Mouse (Mus musculus) heart, adult 18-20 months (tissue): ENCODE data around the gene Wnk2. TPM values are rescaled to one million over a fixed set of nuclear protein-coding genes. Genes with fewer than 3 reads are reported as not detected.

Experiments used
- DNase-seq, 2 experiments: peaks; one replicate each; pipeline ENCODE4 v3.0.0; 2021 to 2022; ENCODE audit warnings: mixed read lengths in 1 of 2
- total RNA-seq, 2 experiments: library from RNA; stranded (reverse); gene quantifications; 2 replicates each; pipeline ENCODE4 v1.2.3; 2021

The Wnk2 gene
- total RNA-seq, 2 experiments from 2014 or later = 70.1 to 70.9 TPM

- DNase-seq = peak; percentile 86 to 91
Observed at GRCm38 (mm10) chr13:49178839-49179585, 31.2 kb upstream of the Wnk2 start.

- no peak for DNase-seq
Observed at GRCm38 (mm10) chr13:49175509-49175908, 27.7 kb upstream of the Wnk2 start.

GRCm38 (mm10) chr13:49172971-49173596, 25.3 kb upstream of the Wnk2 start:
- DNase-seq = peak; percentile 89 to 96

GRCm38 (mm10) chr13:49172335-49172734, 24.5 kb upstream of the Wnk2 start:
- DNase-seq = no peak

GRCm38 (mm10) chr13:49171729-49172128, 23.9 kb upstream of the Wnk2 start:
- no peak for DNase-seq

GRCm38 (mm10) chr13:49170623-49171022, 22.8 kb upstream of the Wnk2 start:
- no peak for DNase-seq

- peak; percentile 85 to 94 for DNase-seq
Observed at GRCm38 (mm10) chr13:49169448-49170207, 21.8 kb upstream of the Wnk2 start.

- no peak for DNase-seq
Observed at GRCm38 (mm10) chr13:49167081-49167480, 19.3 kb upstream of the Wnk2 start.

- no peak for DNase-seq
Observed at GRCm38 (mm10) chr13:49163645-49164044, 15.8 kb upstream of the Wnk2 start.

GRCm38 (mm10) chr13:49162722-49163121, 14.9 kb upstream of the Wnk2 start:
- DNase-seq = no peak

- DNase-seq = no peak
Observed at GRCm38 (mm10) chr13:49161236-49161635, 13.4 kb upstream of the Wnk2 start.

GRCm38 (mm10) chr13:49158040-49158713, 10.4 kb upstream of the Wnk2 start:
- no peak for DNase-seq

- DNase-seq = no peak
Observed at GRCm38 (mm10) chr13:49156645-49157044, 8.8 kb upstream of the Wnk2 start.

GRCm38 (mm10) chr13:49154621-49155020, 6.8 kb upstream of the Wnk2 start:
- DNase-seq = no peak

- no peak for DNase-seq
Observed at GRCm38 (mm10) chr13:49154028-49154427, 6.2 kb upstream of the Wnk2 start.

- no peak for DNase-seq
Observed at GRCm38 (mm10) chr13:49148687-49149086, 873 bp upstream of the Wnk2 start.

GRCm38 (mm10) chr13:49147007-49147857, 582 bp downstream of the Wnk2 start:
- DNase-seq = peak; percentile 45 to 63

GRCm38 (mm10) chr13:49146698-49147006, 1.2 kb downstream of the Wnk2 start:
- DNase-seq = no peak

- DNase-seq = no peak
Observed at GRCm38 (mm10) chr13:49146040-49146697, 1.6 kb downstream of the Wnk2 start.

GRCm38 (mm10) chr13:49145396-49145795, 2.4 kb downstream of the Wnk2 start:
- DNase-seq = peak; percentile 58 to 79

GRCm38 (mm10) chr13:49144451-49144850, 3.4 kb downstream of the Wnk2 start:
- DNase-seq = peak in 1 of 2 experiments; percentile 59
